Mouse (Mus musculus) adrenal gland, adult 18-20 months (tissue): ENCODE measurements around the gene Gm21983. TPM values are rescaled to one million over a fixed set of nuclear protein-coding genes. Genes with fewer than 3 reads are reported as not detected.

ENCODE experiments used
- DNase-seq, 2 experiments: peaks; one replicate each; pipeline ENCODE4 v3.0.0; 2021 to 2022; ENCODE audit warnings: low spot score in 2 of 2
- total RNA-seq, 2 experiments: library from RNA; stranded (reverse); gene quantifications; 1 replicate in 1 of 2; 2 replicates in 1 of 2; pipeline ENCODE4 v1.2.3; 2021

The Gm21983 gene
- total RNA-seq, 2 experiments from 2014 or later, result not detected

GRCm38 (mm10) chr7:27189271-27189931 is 8.5 kb upstream of the Gm21983 start:
- DNase-seq, result no peak

- DNase-seq, result no peak
Measured at GRCm38 (mm10) chr7:27185986-27186385, 5.1 kb upstream of the Gm21983 start.

- no peak for DNase-seq
Measured at GRCm38 (mm10) chr7:27184964-27185363, 4.1 kb upstream of the Gm21983 start.

- no peak for DNase-seq
Measured at GRCm38 (mm10) chr7:27182498-27182897, 1.6 kb upstream of the Gm21983 start.

GRCm38 (mm10) chr7:27180036-27180435 is 850 bp downstream of the Gm21983 start:
- DNase-seq, result no peak

- no peak for DNase-seq
Measured at GRCm38 (mm10) chr7:27179217-27179918, 1.5 kb downstream of the Gm21983 start.

GRCm38 (mm10) chr7:27178324-27179216 is 2.3 kb downstream of the Gm21983 start, which contains the start of gene Rab4b:
Gene Rab4b, minus strand, starts transcription at chr7:27178896.
- peak; percentile 93 to 96 for DNase-seq

GRCm38 (mm10) chr7:27177942-27178323 is 3.0 kb downstream of the Gm21983 start:
- DNase-seq, result no peak

- no peak for DNase-seq
Measured at GRCm38 (mm10) chr7:27174896-27175295, 6.0 kb downstream of the Gm21983 start.

GRCm38 (mm10) chr7:27174496-27174895 is 6.4 kb downstream of the Gm21983 start:
- no peak for DNase-seq

- no peak for DNase-seq
Measured at GRCm38 (mm10) chr7:27170981-27171380, 9.9 kb downstream of the Gm21983 start.

GRCm38 (mm10) chr7:27168371-27168770 is 12.5 kb downstream of the Gm21983 start:
- DNase-seq, result no peak

- DNase-seq, result no peak
Measured at GRCm38 (mm10) chr7:27167475-27168094, 13.3 kb downstream of the Gm21983 start.

- peak; percentile 94 to 95 for DNase-seq
Measured at GRCm38 (mm10) chr7:27166614-27167474, 14.0 kb downstream of the Gm21983 start, which contains the start of gene Egln2. Gene Egln2, minus strand, starts transcription at chr7:27166802.

- DNase-seq, result peak; percentile 87 to 90
Measured at GRCm38 (mm10) chr7:27166229-27166613, 14.7 kb downstream of the Gm21983 start.

GRCm38 (mm10) chr7:27165696-27166095 is 15.2 kb downstream of the Gm21983 start:
- no peak for DNase-seq

GRCm38 (mm10) chr7:27165007-27165655 is 15.8 kb downstream of the Gm21983 start:
- DNase-seq, result peak; percentile 70 to 79

GRCm38 (mm10) chr7:27164112-27164947 is 16.6 kb downstream of the Gm21983 start:
- peak; percentile 52 to 53 for DNase-seq

- DNase-seq, result no peak
Measured at GRCm38 (mm10) chr7:27163450-27163805, 17.5 kb downstream of the Gm21983 start.
